Mouse (Mus musculus): Measurements from ENCODE around the gene Txn1. TPM values are rescaled to one million over a fixed set of nuclear protein-coding genes. Genes with fewer than 3 reads are reported as not detected.
A peak's percentile ranks its signal among the peaks of the same experiment; 100 is the strongest.

Gene Txn1
- total and polyA plus RNA-seq, 2 experiments from 2014 or later: 92.1 to 340 TPM

GRCm38 (mm10) chr4:57904211-57904610 is 52.0 kb downstream of the Txn1 start:
- no peak overlapping the region for H3K4me2 ChIP-seq (ENCODE audit: low read depth)
- H3K4me1 ChIP-seq (ENCODE audit: insufficient read depth): no peaks in the 10 kb centered on the region
- H3K9ac ChIP-seq: no peak overlapping the region
- H3K4me3 ChIP-seq (ENCODE audit: low read depth, low read length): no peak overlapping the region
- no peaks in the 10 kb centered on the region; the same call in 1 of the 2 replicates for H3K27me3 ChIP-seq (ENCODE audit: insufficient read depth, low read length)
- H3K27ac ChIP-seq (ENCODE audit: low read depth, low read length): no peak overlapping the region
- 8% methylated on average over 5 of the region's 5 CpGs for WGBS
- peak; percentile 92 for TF ChIP-seq CTCF (IDR thresholded peaks at IDR 0.05; ENCODE audit: low read depth)
- peak; percentile 79 for DNase-seq
- ATAC-seq: peak; percentile 68
- no peaks in the 10 kb centered on the region for H3K36me3 ChIP-seq (ENCODE audit: insufficient read depth)
- H3K9me3 ChIP-seq (ENCODE audit: low read length): no peaks in the 10 kb centered on the region

GRCm38 (mm10) chr4:57902619-57903018 is 53.6 kb downstream of the Txn1 start:
- Histone ChIP-seq H3K27ac (ENCODE audit: low read depth, low read length) (no peak overlapping the region), H3K4me3 (ENCODE audit: low read depth, low read length) (no peak overlapping the region), H3K9ac (no peak overlapping the region), H3K4me2 (ENCODE audit: low read depth) (no peak overlapping the region), H3K4me1 (ENCODE audit: insufficient read depth) (no peaks in the 10 kb centered on the region), H3K36me3 (ENCODE audit: insufficient read depth) (no peaks in the 10 kb centered on the region), H3K9me3 (ENCODE audit: low read length) (no peaks in the 10 kb centered on the region), H3K27me3 (ENCODE audit: insufficient read depth, low read length) (no peaks in the 10 kb centered on the region; the same call in 1 of the 2 replicates)
- DNase-seq: no peak
- ATAC-seq: no peak
- WGBS: 79% methylated on average over 5 of the region's 5 CpGs
- no peak for TF ChIP-seq CTCF (IDR thresholded peaks at IDR 0.05; ENCODE audit: low read depth)

DNA sequence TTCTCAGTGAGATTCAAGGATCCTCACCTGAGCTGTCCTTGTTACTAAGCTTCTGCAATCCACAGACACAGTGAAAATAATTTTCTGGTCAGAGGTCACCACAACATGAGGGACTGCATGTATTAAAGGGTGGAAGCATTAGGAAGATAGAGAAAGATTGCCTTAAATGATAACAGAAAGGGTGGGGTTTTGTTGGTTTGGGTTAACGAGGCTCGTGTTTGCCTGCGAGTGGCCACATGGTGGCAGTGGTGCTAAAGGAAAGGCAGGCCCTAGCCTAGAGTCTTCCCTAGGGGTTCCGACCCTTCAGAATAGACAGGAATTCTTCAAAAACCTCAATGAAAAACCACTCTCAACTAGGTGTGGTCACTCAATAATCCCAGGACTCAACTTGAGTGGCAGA is 55.0 kb downstream of the Txn1 start:
- Histone ChIP-seq H3K27ac (ENCODE audit: low read depth, low read length) (no peak overlapping the region), H3K9me3 (ENCODE audit: low read length) (no peaks in the 10 kb centered on the region), H3K36me3 (ENCODE audit: insufficient read depth) (no peaks in the 10 kb centered on the region), H3K4me3 (ENCODE audit: low read depth, low read length) (no peak overlapping the region), H3K4me1 (ENCODE audit: insufficient read depth) (no peaks in the 10 kb centered on the region), H3K4me2 (ENCODE audit: low read depth) (no peak overlapping the region), H3K27me3 (ENCODE audit: insufficient read depth, low read length) (no peaks in the 10 kb centered on the region), H3K9ac (no peak overlapping the region)
- peak; percentile 64 for ATAC-seq
- peak; percentile 83 for TF ChIP-seq CTCF (IDR thresholded peaks at IDR 0.05; ENCODE audit: low read depth)
- peak; percentile 64 for DNase-seq
- 5% methylated on average over 4 of the region's 4 CpGs for WGBS

DNA sequence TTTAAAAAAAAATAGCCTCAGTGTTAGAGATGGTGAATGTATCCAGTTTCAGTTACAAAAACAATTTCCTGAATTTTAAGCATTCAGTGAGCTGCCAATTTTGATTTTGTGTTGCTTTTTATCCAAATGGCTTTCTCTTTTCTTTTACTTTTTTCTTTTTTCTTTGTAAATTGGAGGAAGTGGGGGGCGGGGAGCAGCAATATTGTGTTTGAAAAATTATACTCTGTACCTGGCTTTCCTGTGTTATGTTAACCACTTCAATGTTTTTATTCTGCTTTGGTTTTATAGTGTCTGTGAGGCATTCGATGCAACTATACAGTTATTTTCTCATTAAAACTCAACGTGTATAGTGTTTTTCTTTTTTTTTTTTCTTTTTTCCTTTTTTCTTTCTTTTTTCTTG is 59.6 kb downstream of the Txn1 start:
- Histone ChIP-seq H3K4me1 (ENCODE audit: insufficient read depth) (no peaks in the 10 kb centered on the region), H3K27ac (ENCODE audit: low read depth, low read length) (no peak overlapping the region), H3K36me3 (ENCODE audit: insufficient read depth) (no peaks in the 10 kb centered on the region), H3K9ac (no peak overlapping the region), H3K9me3 (ENCODE audit: low read length) (no peaks in the 10 kb centered on the region), H3K4me2 (ENCODE audit: low read depth) (no peak overlapping the region), H3K4me3 (ENCODE audit: low read depth, low read length) (no peak overlapping the region), H3K27me3 (ENCODE audit: insufficient read depth, low read length) (no peaks in the 10 kb centered on the region)
- 51% methylated on average over 3 of the region's 3 CpGs for WGBS
- DNase-seq (no peak), ATAC-seq (no peak)
- no peak for TF ChIP-seq CTCF (IDR thresholded peaks at IDR 0.05; ENCODE audit: low read depth)

GRCm38 (mm10) chr4:57895902-57896301 is 60.3 kb downstream of the Txn1 start:
- 74% methylated on average over 6 of the region's 6 CpGs for WGBS
- Histone ChIP-seq H3K4me1 (ENCODE audit: insufficient read depth) (no peaks in the 10 kb centered on the region), H3K4me2 (ENCODE audit: low read depth) (no peak overlapping the region), H3K27me3 (ENCODE audit: insufficient read depth, low read length) (no peaks in the 10 kb centered on the region), H3K36me3 (ENCODE audit: insufficient read depth) (no peaks in the 10 kb centered on the region), H3K9me3 (ENCODE audit: low read length) (no peaks in the 10 kb centered on the region), H3K27ac (ENCODE audit: low read depth, low read length) (no peak overlapping the region), H3K9ac (no peak overlapping the region), H3K4me3 (ENCODE audit: low read depth, low read length) (no peak overlapping the region)
- no peak for ATAC-seq
- TF ChIP-seq CTCF (IDR thresholded peaks at IDR 0.05; ENCODE audit: low read depth): no peak
- no peak for DNase-seq

- Histone ChIP-seq H3K9ac (no peak overlapping the region), H3K4me1 (ENCODE audit: insufficient read depth) (no peaks in the 10 kb centered on the region), H3K36me3 (ENCODE audit: insufficient read depth) (no peaks in the 10 kb centered on the region), H3K27me3 (ENCODE audit: insufficient read depth, low read length) (no peaks in the 10 kb centered on the region), H3K4me2 (ENCODE audit: low read depth) (no peak overlapping the region), H3K9me3 (ENCODE audit: low read length) (no peaks in the 10 kb centered on the region), H3K4me3 (ENCODE audit: low read depth, low read length) (no peak overlapping the region), H3K27ac (ENCODE audit: low read depth, low read length) (no peak overlapping the region)
- no peak for DNase-seq
- no peak for TF ChIP-seq CTCF (IDR thresholded peaks at IDR 0.05; ENCODE audit: low read depth)
- WGBS: 35% methylated on average over 5 of the region's 5 CpGs
- no peak for ATAC-seq
These were observed 61.1 kb downstream of the Txn1 start for GRCm38 (mm10) chr4:57895140-57895539.

Other genes starting within 250 kb of the Txn1 start
- gene Akap2, start 238.8 kb downstream of the Txn1 start, total RNA-seq (2014; rRNA removed): 11.2 and 15.0 TPM in 2 replicates
- gene Akap2, start 238.8 kb downstream of the Txn1 start, polyA plus RNA-seq (2015; fragmentation: Nextera tagmentation; extraction: Ambion mirVana): 4.5 and 7.0 TPM in 2 replicates
- 0.29 TPM in 1 of 2 replicates, not detected in the other for gene D630039A03Rik, start 40.1 kb downstream of the Txn1 start, total RNA-seq (2014; rRNA removed)
- gene D630039A03Rik, start 40.1 kb downstream of the Txn1 start, polyA plus RNA-seq (2015; fragmentation: Nextera tagmentation; extraction: Ambion mirVana): not detected in 2 replicates
- gene Txndc8, start 52.7 kb upstream of the Txn1 start, total RNA-seq (2014; rRNA removed): not detected in 2 replicates
- not detected in 2 replicates for gene Txndc8, start 52.7 kb upstream of the Txn1 start, polyA plus RNA-seq (2015; fragmentation: Nextera tagmentation; extraction: Ambion mirVana)